Comparison of ENCODE assay signal across 22 mouse cellular contexts in genomic region chr10:120092548-120092947, GRCm38 (mm10). TPM values are rescaled to one million over a fixed set of nuclear protein-coding genes. Genes with fewer than 3 reads are reported as not detected.
DNase-seq lines count a peak whose midpoint lies in the region; ATAC-seq and TF ChIP-seq lines count a peak whose summit lies in the region.
"Had no signal": no experiment of that assay in that cellular context is flagged by ENCODE, and none has a peak within 500 bp of the region (broad histone marks: within the 10 kb centered on the region; RNA-seq: fewer than 3 reads in every experiment).

No protein-coding gene starts in this region.

- H3K9ac ChIP-seq in intestine, postnatal 0 days (ENCODE audit: low read depth, low read length): no peak overlapping the region
- no peak overlapping the region for H3K9ac ChIP-seq in intestine, embryonic 15.5 days
- no peak overlapping the region for H3K9ac ChIP-seq in CH12.LX (ENCODE audit: insufficient read depth, low read depth)
- no peak overlapping the region for H3K9ac ChIP-seq in hindbrain, embryonic 14.5 days
- H3K9ac ChIP-seq: heart, embryonic 12.5 days; hindbrain, embryonic 15.5 days had no signal

- no peaks in the 10 kb centered on the region for H3K27me3 ChIP-seq in intestine, postnatal 0 days (replicated peaks; ENCODE audit: control insufficient read depth, insufficient read depth, low read length)
- no peaks in the 10 kb centered on the region for H3K27me3 ChIP-seq in intestine, embryonic 15.5 days (replicated peaks)
- H3K27me3 ChIP-seq in CH12.LX (replicated peaks): no peaks in the 10 kb centered on the region
- no peaks in the 10 kb centered on the region for H3K27me3 ChIP-seq in hindbrain, embryonic 14.5 days (ENCODE audit: control insufficient read depth, insufficient read depth, low read length)
- H3K27me3 ChIP-seq: heart, embryonic 12.5 days; hindbrain, embryonic 15.5 days; Patski had no signal

- H3K4me2 ChIP-seq in intestine, postnatal 0 days (replicated peaks; ENCODE audit: low read depth): no peak overlapping the region
- no peak overlapping the region for H3K4me2 ChIP-seq in intestine, embryonic 15.5 days (replicated peaks)
- H3K4me2 ChIP-seq in CH12.LX (ENCODE audit: insufficient read depth, low read depth, poor library complexity, severe bottlenecking): no peak overlapping the region
- no peak overlapping the region for H3K4me2 ChIP-seq in hindbrain, embryonic 14.5 days (replicated peaks)
- H3K4me2 ChIP-seq: heart, embryonic 12.5 days; hindbrain, embryonic 15.5 days had no signal

- no peak overlapping the region for H3K27ac ChIP-seq in intestine, postnatal 0 days (ENCODE audit: low read depth, low read length)
- no peak overlapping the region for H3K27ac ChIP-seq in intestine, embryonic 15.5 days
- no peak overlapping the region for H3K27ac ChIP-seq in CH12.LX (ENCODE audit: insufficient read depth, low read depth)
- H3K27ac ChIP-seq in hindbrain, embryonic 14.5 days: no peak overlapping the region
- H3K27ac ChIP-seq: embryonic facial prominence, embryonic 10.5 days; hindbrain, embryonic 10.5 days; hindbrain, embryonic 15.5 days had no signal

- H3K4me3 ChIP-seq in intestine, postnatal 0 days (ENCODE audit: low read depth, low read length): no peak overlapping the region
- no peak overlapping the region for H3K4me3 ChIP-seq in intestine, embryonic 15.5 days (replicated peaks)
- no peak overlapping the region for H3K4me3 ChIP-seq in CH12.LX (replicated peaks in 1 of 3; ENCODE audit: low read depth in 2 of 3, low read length in 2 of 3, poor library complexity in 1 of 3)
- no peak overlapping the region for H3K4me3 ChIP-seq in hindbrain, embryonic 14.5 days (replicated peaks; ENCODE audit: low read length)
- H3K4me3 ChIP-seq: embryonic facial prominence, embryonic 10.5 days; heart, embryonic 12.5 days; hindbrain, embryonic 10.5 days; hindbrain, embryonic 15.5 days had no signal

- dilution Hi-C loops in CH12.LX (cut with MboI; ENCODE audit: extremely low pct_ligation_motif_present, extremely low pct_unique_long_range_greater_than_20kb, low sequenced_read_pairs): no loop called here

- no peaks in the 10 kb centered on the region for H3K4me1 ChIP-seq in intestine, postnatal 0 days (replicated peaks; ENCODE audit: control insufficient read depth, insufficient read depth, low read length)
- H3K4me1 ChIP-seq in intestine, embryonic 15.5 days (replicated peaks): no peaks in the 10 kb centered on the region
- H3K4me1 ChIP-seq in CH12.LX (ENCODE audit: control insufficient read depth in 1 of 2, insufficient read depth in 2 of 2): no peaks in the 10 kb centered on the region
- no peaks in the 10 kb centered on the region for H3K4me1 ChIP-seq in hindbrain, embryonic 14.5 days (replicated peaks; ENCODE audit: control insufficient read depth, insufficient read depth, low read length)
- H3K4me1 ChIP-seq: embryonic facial prominence, embryonic 10.5 days; heart, embryonic 12.5 days; hindbrain, embryonic 10.5 days; hindbrain, embryonic 15.5 days had no signal

- ATAC-seq in intestine, postnatal 0 days: no peak
- no peak for ATAC-seq in intestine, embryonic 15.5 days
- no peak for ATAC-seq in hindbrain, embryonic 14.5 days (ENCODE audit: low FRiP score)
- ATAC-seq: forebrain, embryonic 14.5 days; Patski had no signal

- no peaks in the 10 kb centered on the region for H3K79me2 ChIP-seq in CH12.LX (replicated peaks; ENCODE audit: control insufficient read depth, extremely low read depth, insufficient read depth, poor library complexity, severe bottlenecking)

- in situ Hi-C loops in CH12.LX (cut with MboI; ENCODE audit: low pct_ligation_motif_present, low pct_unique_long_range_greater_than_20kb, low sequenced_read_pairs): no loop called here

- peak; percentile 17; the same call in 1 of the 2 replicates for TF ChIP-seq CTCF in intestine, postnatal 0 days (IDR thresholded peaks at IDR 0.05; ENCODE audit: low read depth)
- peak; percentile 45 to 48; a peak in 3 of 4 replicates for TF ChIP-seq CTCF in CH12.LX (conservative IDR thresholded peaks at IDR 0.05 in 1 of 2, IDR thresholded peaks at IDR 0.05 in 1 of 2; ENCODE audit: low read depth in 2 of 2, low read length in 2 of 2)

- 88% methylated on average over 12 of the region's 12 CpGs for WGBS in intestine, postnatal 0 days
- 90% methylated on average over 12 of the region's 12 CpGs for WGBS in intestine, embryonic 15.5 days
- WGBS in hindbrain, embryonic 14.5 days: 93% methylated on average over 12 of the region's 12 CpGs

- TF ChIP-seq EP300 in CH12.LX (IDR thresholded peaks at IDR 0.05; ENCODE audit: low read length): no peak

- peaks cover 32% of the 10 kb centered on the region for H3K36me3 ChIP-seq in intestine, postnatal 0 days (ENCODE audit: control insufficient read depth, insufficient read depth)
- H3K36me3 ChIP-seq in intestine, embryonic 15.5 days: peaks cover 8% of the 10 kb centered on the region
- peaks cover 61 to 92% of the 10 kb centered on the region in 2 experiments for H3K36me3 ChIP-seq in CH12.LX (replicated peaks in 1 of 2; ENCODE audit: control insufficient read depth in 1 of 2, insufficient read depth in 1 of 2, low read length in 1 of 2)
- H3K36me3 ChIP-seq in hindbrain, embryonic 14.5 days (replicated peaks; ENCODE audit: control insufficient read depth, insufficient read depth): no peaks in the 10 kb centered on the region; the same call in 1 of the 2 replicates

- TF ChIP-seq RAD21 in CH12.LX (IDR thresholded peaks at IDR 0.05; ENCODE audit: low read depth, low read length): peak; percentile 25

- DNase-seq in CH12.LX (ENCODE audit: extremely low read depth) (peak; percentile 32), ES-CJ7 (ENCODE audit: low read depth, low spot score) (peak; percentile 47), R1 (ENCODE audit: low read depth, low spot score) (peak; percentile 73)
- DNase-seq in testis, postnatal 10 days (ENCODE audit: low spot score): no peak
- DNase-seq in kidney, postnatal 25 days: no peak
- DNase-seq in hindbrain, embryonic 14.5 days (ENCODE audit: low spot score): no peak
- DNase-seq: adrenal gland, postnatal 14 days; cerebellum, adult 11-12 months; cerebellum, adult 9-10 months; cerebellum, postnatal 36 days; gastrocnemius, postnatal 25 days; kidney, adult 11 months; kidney, adult 9 months had no signal

- no peaks in the 10 kb centered on the region for H3K9me3 ChIP-seq in intestine, postnatal 0 days (ENCODE audit: control insufficient read depth)
- no peaks in the 10 kb centered on the region for H3K9me3 ChIP-seq in intestine, embryonic 15.5 days
- no peaks in the 10 kb centered on the region for H3K9me3 ChIP-seq in CH12.LX (replicated peaks; ENCODE audit: low read length)
- H3K9me3 ChIP-seq in hindbrain, embryonic 14.5 days (ENCODE audit: control insufficient read depth, low read length): no peaks in the 10 kb centered on the region
- H3K9me3 ChIP-seq: embryonic facial prominence, embryonic 10.5 days; G1E; heart, embryonic 12.5 days; hindbrain, embryonic 10.5 days; hindbrain, embryonic 15.5 days had no signal

- no peak for TF ChIP-seq POLR2A in CH12.LX (IDR thresholded peaks at IDR 0.05; ENCODE audit: low read depth, low read length)

TF ChIP-seq in CH12.LX, 34 proteins besides CTCF, POLR2A, EP300 and RAD21:
- no peak for TF ChIP-seq MAFK (IDR thresholded peaks at IDR 0.05; ENCODE audit: insufficient replicate concordance, low read length)
- TF ChIP-seq ETS1 (conservative IDR thresholded peaks at IDR 0.05; ENCODE audit: low read depth, low read length): no peak
- TF ChIP-seq CHD1 (IDR thresholded peaks at IDR 0.05; ENCODE audit: low read depth, low read length): no peak
- TF ChIP-seq ELF1 (IDR thresholded peaks at IDR 0.05; ENCODE audit: low read depth, low read length): no peak
- TF ChIP-seq NRF1 (IDR thresholded peaks at IDR 0.05; ENCODE audit: low read depth, low read length): no peak
- TF ChIP-seq MEF2A (IDR thresholded peaks at IDR 0.05; ENCODE audit: borderline replicate concordance, low read depth, low read length): no peak
- no peak for TF ChIP-seq ZMIZ1 (IDR thresholded peaks at IDR 0.05; ENCODE audit: low read depth, low read length)
- no peak for TF ChIP-seq ZC3H11A (IDR thresholded peaks at IDR 0.05; ENCODE audit: low read depth, low read length)
- no peak for TF ChIP-seq GABPA (IDR thresholded peaks at IDR 0.05; ENCODE audit: insufficient replicate concordance, low read depth, low read length)
- TF ChIP-seq SIN3A (IDR thresholded peaks at IDR 0.05; ENCODE audit: low read length): no peak
- no peak for TF ChIP-seq BHLHE40 (IDR thresholded peaks at IDR 0.05; ENCODE audit: low read depth, low read length)
- no peak for TF ChIP-seq ZKSCAN1 (IDR thresholded peaks at IDR 0.05; ENCODE audit: borderline replicate concordance, low read depth, low read length)

RNA-seq across cellular contexts. Expression of gene Helb, which starts 20.2 kb away (rescaled TPM):
- 2.3 and 3.1 TPM in 2 replicates for polyA plus RNA-seq in intestine, postnatal 0 days (2015; fragmentation: Nextera tagmentation; extraction: Ambion mirVana)
- 4.4 and 5.4 TPM in 2 replicates for polyA plus RNA-seq in intestine, embryonic 15.5 days (2015; fragmentation: Nextera tagmentation; extraction: Ambion mirVana)
- total RNA-seq in CH12.LX (2012; rRNA removed) (15.6 and 16.0 TPM in 2 replicates), CH12.LX (2014; rRNA removed) (21.8 and 22.0 TPM in 2 replicates)
- polyA plus RNA-seq in CH12.LX (2012; ENCODE audit: insufficient read length, low read depth): 15.5 and 16.4 TPM in 2 replicates
- polyA plus RNA-seq in hindbrain, embryonic 14.5 days (2014; fragmentation: Nextera tagmentation; extraction: Ambion mirVana): 2.0 and 2.2 TPM in 2 replicates

Comparison
In these comparisons a context has a peak if more than half of its experiments do, and no peak if none do; other contexts are left out.
1. DNase-seq: peak in CH12.LX (single experiment), ES-CJ7 (single experiment) and R1 (single experiment); none in testis, postnatal 10 days (single experiment), kidney, postnatal 25 days (0 of 2) and hindbrain, embryonic 14.5 days (single experiment).